Mouse (Mus musculus): ENCODE results near the gene Olfr1178. TPM values are rescaled to one million over a fixed set of nuclear protein-coding genes. Genes with fewer than 3 reads are reported as not detected.
A peak's percentile ranks its signal among the peaks of the same experiment; 100 is the strongest.

Gene Olfr1178
- not detected in 2 replicates for polyA plus RNA-seq (2014; fragmentation: Nextera tagmentation; extraction: Ambion mirVana)

DNA sequence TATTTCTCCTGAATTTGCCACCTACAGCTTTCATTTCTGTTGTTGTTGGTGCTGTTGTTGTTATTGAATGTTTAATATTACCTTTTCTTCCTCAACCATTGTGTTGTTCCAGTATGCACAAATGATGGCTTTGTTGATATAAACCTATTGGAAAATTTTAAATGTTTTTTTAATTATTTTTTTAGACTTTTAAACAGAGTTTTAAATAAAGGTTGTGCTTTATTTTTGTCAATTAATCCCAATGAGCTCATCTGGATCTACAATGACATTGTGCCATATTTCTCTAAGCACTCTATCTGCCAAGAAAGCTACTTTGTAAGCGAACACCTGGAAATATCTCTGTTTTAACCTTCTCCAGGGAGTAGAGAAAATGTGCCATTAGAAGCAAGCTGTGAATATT, at the start of gene Olfr1178:
Gene Olfr1178, plus strand, starts transcription at position 301 of the 400 bp plus-strand sequence.
- Histone ChIP-seq H3K27ac (ENCODE audit: low read depth, low read length) (no peak within 1 kb of the TSS), H3K36me3 (ENCODE audit: control insufficient read depth, insufficient read depth, low read length) (no peaks in the 10 kb centered on the region), H3K9ac (ENCODE audit: low read length) (no peak within 1 kb of the TSS), H3K9me3 (replicated peaks; ENCODE audit: control insufficient read depth, low read length) (no peaks in the 10 kb centered on the region), H3K4me2 (ENCODE audit: low read length) (no peak within 1 kb of the TSS), H3K4me1 (ENCODE audit: control insufficient read depth, insufficient read depth, low read length) (no peaks in the 10 kb centered on the region), H3K27me3 (replicated peaks; ENCODE audit: control insufficient read depth, insufficient read depth, low read length) (no peaks in the 10 kb centered on the region), H3K4me3 (ENCODE audit: low read depth, low read length) (no peak within 1 kb of the TSS)
- 89% methylated on average over 1 of the region's 1 CpGs for WGBS
- no peak for ATAC-seq
- DNase-seq (ENCODE audit: low spot score): no peak

DNA sequence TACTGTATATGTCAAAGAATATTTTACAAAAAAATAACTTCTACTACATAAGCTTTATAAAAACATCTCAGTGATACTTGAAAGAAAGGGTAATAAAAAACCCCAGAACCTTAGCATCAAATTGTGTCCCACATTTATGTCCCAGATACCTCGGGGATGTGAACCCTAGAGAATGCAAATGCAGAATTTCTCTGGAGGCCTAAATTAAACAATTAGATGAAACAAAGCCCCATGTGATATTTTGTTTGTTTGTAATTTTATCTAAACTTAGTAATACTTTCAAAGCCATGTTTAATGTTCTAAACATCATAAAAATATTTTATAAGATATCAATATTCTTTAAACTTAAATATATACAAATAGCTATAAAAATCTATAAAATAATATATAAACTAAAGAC, 40.5 kb upstream of the Olfr1178 start, which contains the start of gene Olfr1177-ps:
Gene Olfr1177-ps, minus strand, starts transcription at position 101 of the 400 bp plus-strand sequence.
- no peaks in the 10 kb centered on the region for H3K4me1 ChIP-seq (ENCODE audit: control insufficient read depth, insufficient read depth, low read length)
- WGBS: 91% methylated on average over 1 of the region's 1 CpGs

DNA sequence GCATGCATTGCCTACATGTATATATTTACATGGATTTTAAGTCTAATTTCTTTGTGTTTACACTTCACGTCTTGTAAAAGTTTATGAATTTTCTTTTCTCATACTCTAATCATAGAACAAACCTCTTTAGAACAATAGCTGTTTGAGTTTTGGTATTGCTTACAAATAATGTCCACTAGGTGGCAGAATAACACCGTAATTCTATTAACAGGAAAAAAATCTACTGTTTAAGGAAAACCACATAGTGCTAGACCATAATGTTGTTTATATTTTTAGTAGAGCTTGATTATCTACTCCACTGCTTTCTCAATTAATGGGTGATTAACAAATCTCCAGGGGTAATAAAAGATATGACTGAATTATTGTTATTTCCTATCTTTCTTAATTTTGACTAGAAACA, 30.6 kb upstream of the Olfr1178 start:
- H3K4me2 ChIP-seq (ENCODE audit: low read length): no peak overlapping the region
- no peak overlapping the region for H3K27ac ChIP-seq (ENCODE audit: low read depth, low read length)
- no peaks in the 10 kb centered on the region for H3K9me3 ChIP-seq (replicated peaks; ENCODE audit: control insufficient read depth, low read length)
- no peaks in the 10 kb centered on the region for H3K27me3 ChIP-seq (replicated peaks; ENCODE audit: control insufficient read depth, insufficient read depth, low read length)
- H3K4me1 ChIP-seq (ENCODE audit: control insufficient read depth, insufficient read depth, low read length): no peaks in the 10 kb centered on the region
- peak; percentile 79 for DNase-seq (ENCODE audit: low spot score)
- H3K4me3 ChIP-seq (ENCODE audit: low read depth, low read length): no peak overlapping the region
- ATAC-seq: peak; percentile 62; the same call in 1 of the 2 replicates
- 6% methylated on average over 2 of the region's 2 CpGs for WGBS
- H3K9ac ChIP-seq (ENCODE audit: low read length): no peak overlapping the region
- no peaks in the 10 kb centered on the region for H3K36me3 ChIP-seq (ENCODE audit: control insufficient read depth, insufficient read depth, low read length)

More for the DNA sequence above, 40.5 kb upstream of the Olfr1178 start, which contains the start of gene Olfr1177-ps:
- Histone ChIP-seq H3K27ac (ENCODE audit: low read depth, low read length) (no peak within 1 kb of the TSS), H3K9ac (ENCODE audit: low read length) (no peak within 1 kb of the TSS), H3K4me3 (ENCODE audit: low read depth, low read length) (no peak within 1 kb of the TSS), H3K4me2 (ENCODE audit: low read length) (no peak within 1 kb of the TSS), H3K27me3 (replicated peaks; ENCODE audit: control insufficient read depth, insufficient read depth, low read length) (no peaks in the 10 kb centered on the region), H3K36me3 (ENCODE audit: control insufficient read depth, insufficient read depth, low read length) (no peaks in the 10 kb centered on the region), H3K9me3 (replicated peaks; ENCODE audit: control insufficient read depth, low read length) (no peaks in the 10 kb centered on the region)
- no peak for DNase-seq (ENCODE audit: low spot score)
- no peak for ATAC-seq

DNA sequence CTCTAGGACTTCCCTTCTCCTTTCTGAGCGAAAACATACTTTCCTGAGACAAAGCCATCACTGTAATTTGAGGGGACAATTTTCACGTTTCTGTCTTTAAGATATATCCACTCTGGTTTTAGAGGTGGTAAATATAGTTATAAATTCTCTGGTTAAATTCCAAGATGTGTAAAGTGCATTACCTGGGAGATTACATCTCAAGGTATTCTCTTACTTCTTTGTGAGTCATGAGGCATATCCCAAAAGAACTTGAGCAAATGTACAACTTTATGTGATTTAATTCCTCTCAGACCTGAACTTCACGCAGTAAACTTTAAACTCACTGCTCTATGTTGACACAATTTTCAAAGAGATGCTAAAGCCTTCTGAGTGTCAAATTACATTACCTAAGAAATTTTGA, 19.5 kb downstream of the Olfr1178 start, which contains the start of gene Olfr1179:
Gene Olfr1179, minus strand, starts transcription at position 101 of the 400 bp plus-strand sequence.
- DNase-seq (ENCODE audit: low spot score) (no peak), ATAC-seq (no peak)
- no peaks in the 10 kb centered on the region for H3K4me1 ChIP-seq (ENCODE audit: control insufficient read depth, insufficient read depth, low read length)
- H3K27ac ChIP-seq (ENCODE audit: low read depth, low read length): no peak within 1 kb of the TSS
- no peak within 1 kb of the TSS for H3K4me2 ChIP-seq (ENCODE audit: low read length)
- WGBS: 82% methylated on average over 3 of the region's 3 CpGs
- no peaks in the 10 kb centered on the region for H3K27me3 ChIP-seq (replicated peaks; ENCODE audit: control insufficient read depth, insufficient read depth, low read length)
- no peaks in the 10 kb centered on the region for H3K9me3 ChIP-seq (replicated peaks; ENCODE audit: control insufficient read depth, low read length)
- H3K36me3 ChIP-seq (ENCODE audit: control insufficient read depth, insufficient read depth, low read length): no peaks in the 10 kb centered on the region
- H3K9ac ChIP-seq (ENCODE audit: low read length): no peak within 1 kb of the TSS
- H3K4me3 ChIP-seq (ENCODE audit: low read depth, low read length): no peak within 1 kb of the TSS

DNA sequence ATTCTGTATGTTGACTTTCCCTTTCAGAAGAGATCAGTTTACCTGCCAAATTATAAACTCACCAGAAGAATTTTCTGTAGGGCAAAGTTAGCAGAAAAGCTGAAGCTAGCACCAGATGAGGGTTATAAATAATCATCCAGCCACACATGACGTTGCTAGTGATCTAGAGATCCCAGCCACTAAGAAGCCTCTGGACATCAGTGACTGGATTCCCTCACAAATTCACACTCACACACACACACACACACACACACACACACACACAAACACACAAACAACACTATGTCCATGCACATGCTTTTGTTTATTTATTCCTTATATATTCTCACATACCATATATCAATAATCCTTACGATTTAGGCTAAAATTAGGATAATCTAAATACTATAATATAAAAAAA, 32.2 kb downstream of the Olfr1178 start, which contains the start of gene Olfr1180:
Gene Olfr1180, minus strand, starts transcription at position 101 of the 400 bp plus-strand sequence.
- Histone ChIP-seq H3K9ac (ENCODE audit: low read length) (no peak within 1 kb of the TSS), H3K9me3 (replicated peaks; ENCODE audit: control insufficient read depth, low read length) (no peaks in the 10 kb centered on the region), H3K4me1 (ENCODE audit: control insufficient read depth, insufficient read depth, low read length) (no peaks in the 10 kb centered on the region), H3K36me3 (ENCODE audit: control insufficient read depth, insufficient read depth, low read length) (no peaks in the 10 kb centered on the region), H3K27me3 (replicated peaks; ENCODE audit: control insufficient read depth, insufficient read depth, low read length) (no peaks in the 10 kb centered on the region), H3K4me3 (ENCODE audit: low read depth, low read length) (no peak within 1 kb of the TSS), H3K27ac (ENCODE audit: low read depth, low read length) (no peak within 1 kb of the TSS), H3K4me2 (ENCODE audit: low read length) (no peak within 1 kb of the TSS)
- 76% methylated on average over 2 of the region's 2 CpGs for WGBS
- ATAC-seq (no peak), DNase-seq (ENCODE audit: low spot score) (no peak)

DNA sequence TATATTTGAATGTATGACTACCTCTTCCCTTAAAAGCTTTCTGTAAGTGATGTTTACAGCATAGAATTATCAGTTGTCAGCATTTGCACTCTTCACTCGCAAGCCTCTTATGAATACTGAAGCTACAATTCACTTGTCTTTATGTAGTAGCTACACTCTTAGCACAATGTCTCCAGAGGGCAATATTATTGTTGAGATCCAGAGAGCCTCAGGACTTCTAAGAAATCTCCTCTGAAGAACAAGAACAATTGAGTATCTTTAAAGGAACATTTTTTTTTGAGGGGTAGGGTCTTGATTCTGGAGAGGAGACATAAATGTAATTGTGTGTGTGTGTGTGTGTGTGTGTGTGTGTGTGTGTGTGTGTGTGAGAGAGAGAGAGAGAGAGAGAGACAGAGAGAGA, 39.2 kb downstream of the Olfr1178 start, which contains the start of gene Olfr1181:
Gene Olfr1181, minus strand, starts transcription at position 101 of the 400 bp plus-strand sequence.
- no peaks in the 10 kb centered on the region for H3K4me1 ChIP-seq (ENCODE audit: control insufficient read depth, insufficient read depth, low read length)
- H3K27ac ChIP-seq (ENCODE audit: low read depth, low read length): no peak within 1 kb of the TSS
- DNase-seq (ENCODE audit: low spot score) (no peak), ATAC-seq (no peak)
- H3K9ac ChIP-seq (ENCODE audit: low read length): no peak within 1 kb of the TSS
- no peaks in the 10 kb centered on the region for H3K9me3 ChIP-seq (replicated peaks; ENCODE audit: control insufficient read depth, low read length)
- H3K4me3 ChIP-seq (ENCODE audit: low read depth, low read length): no peak within 1 kb of the TSS
- H3K4me2 ChIP-seq (ENCODE audit: low read length): no peak within 1 kb of the TSS
- no peaks in the 10 kb centered on the region for H3K36me3 ChIP-seq (ENCODE audit: control insufficient read depth, insufficient read depth, low read length)
- H3K27me3 ChIP-seq (replicated peaks; ENCODE audit: control insufficient read depth, insufficient read depth, low read length): no peaks in the 10 kb centered on the region
- 91% methylated on average over 1 of the region's 1 CpGs for WGBS

DNA sequence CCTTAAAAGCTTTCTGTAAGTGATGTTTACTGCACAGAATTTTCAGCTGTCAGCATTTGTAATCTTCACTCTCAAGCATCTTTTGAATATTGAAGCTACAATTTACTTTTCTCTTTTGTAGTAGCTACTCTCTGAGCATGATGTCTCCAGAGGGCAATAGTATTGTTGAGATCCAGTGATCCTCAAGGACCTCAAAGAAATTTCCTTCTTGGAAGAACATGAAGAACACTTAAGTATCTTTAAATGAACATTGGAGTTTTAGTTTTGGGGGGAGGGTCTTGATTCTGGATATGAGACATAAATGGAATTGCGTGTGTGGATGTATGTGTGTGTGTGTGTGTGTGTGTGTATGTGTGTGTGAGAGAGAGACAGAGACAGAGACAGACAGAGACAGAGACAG, 62.2 kb downstream of the Olfr1178 start, which contains the start of gene Gm13757:
Gene Gm13757, minus strand, starts transcription at position 101 of the 400 bp plus-strand sequence.
- no peaks in the 10 kb centered on the region for H3K9me3 ChIP-seq (replicated peaks; ENCODE audit: control insufficient read depth, low read length)
- H3K27ac ChIP-seq (ENCODE audit: low read depth, low read length): no peak within 1 kb of the TSS
- ATAC-seq (no peak), DNase-seq (ENCODE audit: low spot score) (no peak)
- no peaks in the 10 kb centered on the region for H3K36me3 ChIP-seq (ENCODE audit: control insufficient read depth, insufficient read depth, low read length)
- no peak within 1 kb of the TSS for H3K4me2 ChIP-seq (ENCODE audit: low read length)
- H3K4me3 ChIP-seq (ENCODE audit: low read depth, low read length): no peak within 1 kb of the TSS
- H3K27me3 ChIP-seq (replicated peaks; ENCODE audit: control insufficient read depth, insufficient read depth, low read length): no peaks in the 10 kb centered on the region
- WGBS: 100% methylated on average over 1 of the region's 1 CpGs
- no peak within 1 kb of the TSS for H3K9ac ChIP-seq (ENCODE audit: low read length)
- no peaks in the 10 kb centered on the region for H3K4me1 ChIP-seq (ENCODE audit: control insufficient read depth, insufficient read depth, low read length)

Other genes starting within 250 kb of the Olfr1178 start
- not detected in 2 replicates for gene Olfr1167, start 231.9 kb upstream of the Olfr1178 start, polyA plus RNA-seq (2014; fragmentation: Nextera tagmentation; extraction: Ambion mirVana)
- gene Olfr1168, start 205.2 kb upstream of the Olfr1178 start, polyA plus RNA-seq (2014; fragmentation: Nextera tagmentation; extraction: Ambion mirVana): not detected in 2 replicates
- gene Olfr1170, start 158.7 kb upstream of the Olfr1178 start, polyA plus RNA-seq (2014; fragmentation: Nextera tagmentation; extraction: Ambion mirVana): not detected in 2 replicates
- not detected in 2 replicates for gene Olfr1173, start 107.2 kb upstream of the Olfr1178 start, polyA plus RNA-seq (2014; fragmentation: Nextera tagmentation; extraction: Ambion mirVana)
- gene Olfr1174-ps, start 71.9 kb upstream of the Olfr1178 start, polyA plus RNA-seq (2014; fragmentation: Nextera tagmentation; extraction: Ambion mirVana): not detected in 2 replicates
- gene Olfr1175-ps, start 59.8 kb upstream of the Olfr1178 start, polyA plus RNA-seq (2014; fragmentation: Nextera tagmentation; extraction: Ambion mirVana): not detected in 2 replicates
- gene Olfr1176, start 50.3 kb upstream of the Olfr1178 start, polyA plus RNA-seq (2014; fragmentation: Nextera tagmentation; extraction: Ambion mirVana): not detected in 2 replicates
- gene Olfr1177-ps, start 40.6 kb upstream of the Olfr1178 start, polyA plus RNA-seq (2014; fragmentation: Nextera tagmentation; extraction: Ambion mirVana): not detected in 2 replicates
- not detected in 2 replicates for gene Olfr1179, start 19.4 kb downstream of the Olfr1178 start, polyA plus RNA-seq (2014; fragmentation: Nextera tagmentation; extraction: Ambion mirVana)
- gene Olfr1180, start 32.1 kb downstream of the Olfr1178 start, polyA plus RNA-seq (2014; fragmentation: Nextera tagmentation; extraction: Ambion mirVana): not detected in 2 replicates
- gene Olfr1181, start 39.1 kb downstream of the Olfr1178 start, polyA plus RNA-seq (2014; fragmentation: Nextera tagmentation; extraction: Ambion mirVana): not detected in 2 replicates
- not detected in 2 replicates for gene Gm13757, start 62.1 kb downstream of the Olfr1178 start, polyA plus RNA-seq (2014; fragmentation: Nextera tagmentation; extraction: Ambion mirVana)
- gene Olfr1183, start 67.8 kb downstream of the Olfr1178 start, polyA plus RNA-seq (2014; fragmentation: Nextera tagmentation; extraction: Ambion mirVana): not detected in 2 replicates
- not detected in 2 replicates for gene Olfr1184, start 96.5 kb downstream of the Olfr1178 start, polyA plus RNA-seq (2014; fragmentation: Nextera tagmentation; extraction: Ambion mirVana)
- gene Olfr1185-ps1, start 106.3 kb downstream of the Olfr1178 start, polyA plus RNA-seq (2014; fragmentation: Nextera tagmentation; extraction: Ambion mirVana): not detected in 2 replicates
- not detected in 2 replicates for gene Olfr1186, start 131.5 kb downstream of the Olfr1178 start, polyA plus RNA-seq (2014; fragmentation: Nextera tagmentation; extraction: Ambion mirVana)
- not detected in 2 replicates for gene Olfr1188, start 169.9 kb downstream of the Olfr1178 start, polyA plus RNA-seq (2014; fragmentation: Nextera tagmentation; extraction: Ambion mirVana)
- gene Olfr1189, start 199.4 kb downstream of the Olfr1178 start, polyA plus RNA-seq (2014; fragmentation: Nextera tagmentation; extraction: Ambion mirVana): not detected in 2 replicates

All from forebrain, embryonic 14.5 days (tissue).